Mouse (Mus musculus) erythroblast, embryonic 14.5 days (primary cell): ENCODE measurements around the gene Aprt.

ENCODE experiments used
- GATA1 ChIP-seq: IDR thresholded peaks from 2 replicates; pipeline ENCODE4 v1.6.1; 2012; ENCODE audit warnings: low read length, inconsistent platforms, mixed read lengths
- TAL1 ChIP-seq: IDR thresholded peaks from 3 replicates; pipeline ENCODE4 v1.6.1; 2012; ENCODE audit warnings: low read length, inconsistent platforms, mixed read lengths

DNA sequence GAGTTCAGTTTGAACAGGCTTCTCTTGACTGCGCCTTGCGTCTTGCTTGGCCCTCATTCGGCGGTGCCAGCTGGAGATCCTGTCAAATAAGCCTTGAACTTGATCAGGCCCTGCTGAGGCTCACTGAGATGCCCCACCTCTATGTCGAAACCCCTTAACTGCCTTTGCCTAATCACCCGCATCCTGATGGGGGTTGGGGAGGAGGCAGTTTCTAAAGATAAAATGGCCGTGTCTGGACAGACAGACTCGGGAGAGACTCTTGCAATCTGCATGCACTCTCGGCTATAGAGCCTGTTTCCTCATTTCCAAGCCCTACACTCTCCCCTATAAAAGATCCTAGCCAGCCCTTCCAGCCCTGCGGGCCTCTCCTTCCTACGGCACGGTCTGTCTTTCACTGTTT lies 16.5 kb upstream of the Aprt start:
- TF ChIP-seq TAL1 (no peak), GATA1 (no peak)
